Mouse (Mus musculus) adrenal gland, adult 10 weeks (tissue): ENCODE data around the gene Apc2. TPM values are rescaled to one million over a fixed set of nuclear protein-coding genes. Genes with fewer than 3 reads are reported as not detected.

Source experiments
- polyA plus RNA-seq: library from polyadenylated mRNA; stranded (reverse); fragments of 350-450 nt; fragmentation: Illumina TruSeq; extraction: RNeasy Lipid Tissue Mini Kit (QIAGEN cat#74804); gene quantifications from one replicate; pipeline ENCODE4 v1.2.3, GENCODE M21; 2014; ENCODE audit warnings: low read depth, low replicate concordance

The Apc2 gene
- polyA plus RNA-seq = not detected

DNA sequence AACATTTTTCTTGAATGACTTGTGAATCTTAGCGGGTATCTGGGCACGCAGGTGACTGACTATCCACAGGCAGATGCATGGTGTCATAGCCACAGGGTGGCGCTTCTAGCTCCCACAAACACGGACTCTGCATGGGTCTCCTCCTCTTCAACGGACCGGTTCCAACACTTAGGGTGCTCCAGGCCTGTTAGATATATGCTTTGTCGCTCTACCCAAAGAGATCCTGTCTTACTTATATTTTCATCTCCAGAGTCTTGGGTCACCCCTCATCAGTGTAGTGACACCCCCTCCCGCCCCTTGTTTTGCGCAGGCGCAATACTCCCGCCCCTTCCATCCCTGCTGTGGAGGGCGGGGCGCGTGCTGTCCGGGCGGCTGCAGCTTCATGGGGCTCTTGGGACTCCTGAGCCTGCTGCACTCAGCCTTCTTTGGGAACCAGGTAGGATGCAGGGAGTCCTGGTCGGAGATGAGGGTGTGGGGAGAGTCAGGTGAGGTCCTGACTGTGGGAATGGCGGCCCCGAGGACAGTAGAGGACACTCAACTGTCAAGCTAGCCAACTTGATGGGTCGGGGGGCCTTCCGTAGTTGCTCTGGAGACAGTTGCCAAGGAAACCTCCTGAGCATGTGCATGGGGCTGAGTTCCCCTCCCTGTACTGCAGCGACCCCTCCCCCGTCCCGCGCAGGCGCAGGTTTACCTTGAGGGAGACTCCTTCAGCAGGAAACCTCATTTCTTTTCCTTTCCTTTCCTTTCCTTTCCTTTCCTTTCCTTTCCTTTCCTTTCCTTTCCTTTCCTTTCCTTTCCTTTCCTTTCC lies at the start of gene Apc2:
Gene Apc2 (plus strand): TSS at position 360 of the 808 bp plus-strand sequence.

DNA sequence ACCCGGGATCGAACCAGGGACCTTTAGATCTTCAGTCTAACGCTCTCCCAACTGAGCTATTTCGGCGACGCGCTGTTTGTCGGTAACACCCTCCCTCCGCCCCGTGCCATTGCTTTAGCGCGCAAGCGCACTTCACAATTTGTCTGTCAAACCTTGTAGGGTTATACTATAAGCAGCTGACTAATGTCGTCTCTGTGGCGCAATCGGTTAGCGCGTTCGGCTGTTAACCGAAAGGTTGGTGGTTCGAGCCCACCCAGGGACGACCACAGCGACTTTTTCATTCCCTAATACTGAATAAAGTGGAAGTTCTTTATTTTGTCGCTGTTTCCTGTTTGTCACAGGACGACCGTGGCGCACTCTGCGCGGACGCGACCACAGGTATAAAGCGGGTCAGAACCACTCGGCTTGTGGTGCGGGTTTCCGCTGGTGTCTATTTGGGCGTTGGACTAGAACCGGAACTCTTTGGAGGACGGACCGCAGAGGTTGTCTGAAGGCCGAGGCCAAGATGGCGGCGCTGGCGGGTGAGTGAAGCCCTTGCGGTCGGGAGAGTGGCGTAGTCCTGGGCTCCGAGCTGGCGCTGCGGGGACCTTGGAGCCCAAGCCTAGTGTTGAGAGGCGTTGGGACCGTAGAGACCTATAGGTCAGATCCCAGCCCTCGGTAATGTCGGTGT lies 46.7 kb upstream of the Apc2 start, which contains the start of gene Ndufs7:
Gene Ndufs7 (plus strand): TSS at position 151 of the 670 bp plus-strand sequence.

DNA sequence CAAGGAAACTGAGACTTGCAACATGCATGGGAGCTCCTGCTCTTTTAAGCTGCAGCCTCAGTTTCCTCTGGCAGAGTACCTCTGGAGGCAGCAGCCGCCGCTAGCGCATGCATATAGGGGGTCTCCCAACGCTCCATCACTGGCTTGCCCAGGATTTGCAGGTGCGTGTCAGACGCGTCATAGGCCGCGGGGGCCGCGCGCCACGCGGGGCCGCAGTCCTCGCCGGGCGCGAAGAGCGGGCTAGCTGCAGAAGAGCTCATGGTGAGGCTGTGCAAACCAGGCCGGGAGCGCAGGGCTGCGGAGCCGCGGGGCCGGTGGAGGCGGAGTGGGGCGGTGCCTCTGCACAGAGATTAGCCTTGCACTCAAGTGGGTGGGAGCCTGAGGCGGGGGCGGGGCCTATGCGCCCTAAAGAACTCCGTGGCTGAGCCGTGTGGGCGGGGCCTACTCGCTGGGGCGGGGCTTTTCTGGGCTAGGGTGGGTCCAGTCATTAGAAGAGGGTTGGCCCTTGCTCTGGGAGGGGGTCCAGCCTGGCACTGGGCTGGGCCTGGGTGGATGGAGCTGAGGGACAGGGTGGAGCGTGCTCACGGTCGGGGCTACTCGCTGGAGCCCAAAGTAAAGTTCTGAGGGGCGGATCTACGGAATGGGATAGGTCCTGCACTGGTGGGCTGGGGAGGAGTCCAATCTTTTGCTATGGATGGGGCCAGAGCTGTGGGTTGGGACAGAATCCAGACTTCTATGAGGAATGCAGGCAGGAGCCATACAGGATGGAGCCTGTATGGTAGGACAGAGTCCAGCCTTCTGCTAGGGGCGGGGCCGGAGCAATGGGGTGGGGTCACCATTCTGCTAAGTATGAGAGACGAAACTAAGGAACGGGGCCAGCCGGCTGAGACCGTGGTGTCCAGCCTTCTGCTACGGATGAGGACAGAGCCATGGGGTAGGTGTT lies 34.9 kb upstream of the Apc2 start, which contains the start of the genes Gamt and Dazap1:
Gene Gamt (minus strand): TSS at position 371 of the 943 bp plus-strand sequence.
Gene Dazap1 (plus strand): TSS at position 845 of the 943 bp plus-strand sequence.

DNA sequence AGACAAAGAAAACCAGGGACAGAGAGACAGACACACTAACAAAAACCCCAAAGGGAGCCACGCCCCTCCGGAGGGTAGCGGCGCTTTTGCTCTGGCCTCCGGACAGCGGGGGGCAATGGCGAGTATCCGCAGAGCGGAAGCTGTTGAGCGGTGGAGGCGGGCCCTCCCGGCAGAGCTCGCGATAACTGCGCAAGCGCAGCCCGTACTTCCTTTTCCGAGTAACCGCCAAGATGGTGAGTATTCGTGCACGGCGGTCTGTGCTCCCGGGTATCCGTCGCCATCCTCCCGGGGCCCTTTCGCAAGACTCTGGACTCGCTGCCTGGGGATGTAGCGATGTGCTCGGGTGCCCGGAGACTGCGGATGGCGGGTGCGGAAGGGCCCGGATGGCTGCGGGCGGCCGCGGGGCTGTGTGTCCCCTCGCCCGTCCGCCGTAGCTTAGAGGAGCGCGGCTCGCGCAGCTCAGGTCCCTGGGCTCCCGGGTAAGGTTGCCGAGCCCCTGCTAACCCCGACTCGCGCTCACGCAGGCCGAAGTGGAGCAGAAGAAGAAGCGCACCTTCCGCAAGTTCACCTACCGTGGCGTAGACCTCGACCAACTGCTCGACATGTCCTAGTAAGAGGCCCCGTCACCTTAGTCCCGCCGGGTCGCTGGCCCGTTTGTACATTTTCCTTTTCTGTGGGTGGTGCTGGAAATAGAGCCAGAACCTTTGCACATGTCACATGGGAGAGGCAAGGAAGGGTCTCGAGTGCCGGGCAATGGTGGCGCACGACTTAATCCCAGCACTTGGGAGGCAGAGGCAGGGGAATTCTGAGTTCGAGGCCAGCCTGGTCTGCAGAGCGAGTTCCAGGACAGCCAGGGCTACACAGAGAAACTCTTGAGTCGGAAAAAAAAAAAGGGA lies 3.3 kb upstream of the Apc2 start, which contains the start of gene Rps15:
Gene Rps15 (plus strand): TSS at position 203 of the 896 bp plus-strand sequence.

DNA sequence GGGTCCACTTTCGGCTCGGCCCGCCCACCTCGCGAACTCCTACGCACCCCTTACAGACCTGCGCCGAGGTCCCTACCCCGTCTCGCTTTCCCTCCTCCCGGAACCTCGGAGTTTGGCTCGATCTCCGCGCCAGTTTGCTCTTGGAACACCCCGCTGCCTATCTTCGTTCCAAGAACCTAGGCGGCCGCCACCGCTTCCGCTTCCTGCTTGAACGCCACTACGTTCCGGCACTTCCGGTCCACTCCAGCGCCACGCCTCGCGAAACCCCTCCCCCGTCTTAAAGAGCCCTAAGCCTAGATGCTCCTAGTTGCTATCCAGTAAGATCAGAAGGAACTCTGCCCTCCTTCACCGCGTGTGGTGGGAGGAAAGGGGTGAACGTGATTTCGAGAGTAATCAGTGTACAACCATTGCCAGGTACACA lies 24.6 kb downstream of the Apc2 start, which contains the start of gene 2310011J03Rik:
Gene 2310011J03Rik (minus strand): TSS at position 198 of the 421 bp plus-strand sequence.

DNA sequence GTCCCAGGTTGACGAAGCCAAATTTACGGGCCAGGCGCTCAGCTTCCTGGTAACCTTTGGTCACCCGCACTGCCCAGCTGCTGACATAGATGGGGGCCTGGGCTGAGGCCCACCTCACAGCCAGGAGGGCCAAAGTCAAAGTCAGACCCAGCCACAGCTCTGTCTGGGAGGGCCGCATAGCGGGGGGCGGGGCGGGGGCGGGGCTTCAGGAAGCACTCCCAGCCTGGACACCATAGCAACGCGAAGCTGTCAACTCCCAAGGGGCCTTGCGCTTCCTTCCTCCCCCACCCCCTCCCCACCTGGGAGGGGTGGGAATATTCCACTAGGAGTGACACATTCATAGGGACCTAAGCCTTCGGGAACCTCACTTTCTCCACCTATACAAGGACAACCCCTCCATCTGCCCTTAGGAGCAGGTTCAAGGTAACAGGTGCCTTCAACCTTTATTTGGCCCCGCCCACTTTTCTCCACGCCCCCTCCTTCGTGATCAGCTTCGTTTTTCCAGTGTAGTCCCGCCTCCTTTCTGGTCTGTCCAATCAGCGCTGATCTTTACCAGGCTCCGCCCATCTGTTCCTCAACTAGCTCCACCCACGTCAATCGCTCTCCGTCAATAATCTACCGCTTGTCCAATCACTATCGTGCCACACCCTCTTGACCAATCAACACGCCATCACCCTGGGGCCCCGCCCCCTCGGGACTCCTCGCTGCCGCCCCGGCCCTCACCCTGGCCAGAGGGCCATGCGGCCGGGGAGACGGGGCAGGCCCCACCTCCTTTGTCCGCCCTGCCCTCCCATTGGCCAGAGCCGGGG lies 33.7 kb downstream of the Apc2 start, which contains the start of the genes Pcsk4 and Reep6:
Gene Pcsk4 (minus strand): TSS at position 226 of the 809 bp plus-strand sequence.
Gene Reep6 (plus strand): TSS at position 681 of the 809 bp plus-strand sequence.

DNA sequence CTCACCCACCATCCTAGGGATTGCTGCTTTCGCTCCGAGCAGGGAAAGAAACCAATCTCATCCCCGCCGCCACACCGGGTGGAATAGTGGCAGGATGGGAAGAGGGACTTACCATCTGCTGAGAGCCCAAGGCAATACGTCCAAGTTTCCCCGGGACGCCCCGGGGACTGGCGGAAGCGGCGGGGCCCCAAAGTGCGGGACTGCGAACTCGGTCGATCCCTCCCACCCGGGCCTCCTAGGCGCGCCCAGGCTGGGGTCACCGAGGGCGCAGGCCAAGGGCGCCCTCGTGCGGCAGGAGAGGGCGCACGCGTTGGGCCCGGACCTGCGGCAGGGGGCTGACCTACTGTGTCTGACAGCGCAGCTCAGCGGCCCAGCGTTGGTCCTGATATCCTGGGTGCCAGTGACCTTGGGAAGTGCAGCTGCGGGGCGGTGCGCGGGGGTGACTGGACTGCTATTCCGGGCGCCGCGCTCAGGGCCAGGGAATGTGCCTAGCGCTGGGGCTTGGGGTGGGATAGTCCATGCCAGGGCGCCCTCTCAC lies 52.5 kb downstream of the Apc2 start, which contains the start of gene Adamtsl5:
Gene Adamtsl5 (minus strand): TSS at position 169 of the 538 bp plus-strand sequence.

DNA sequence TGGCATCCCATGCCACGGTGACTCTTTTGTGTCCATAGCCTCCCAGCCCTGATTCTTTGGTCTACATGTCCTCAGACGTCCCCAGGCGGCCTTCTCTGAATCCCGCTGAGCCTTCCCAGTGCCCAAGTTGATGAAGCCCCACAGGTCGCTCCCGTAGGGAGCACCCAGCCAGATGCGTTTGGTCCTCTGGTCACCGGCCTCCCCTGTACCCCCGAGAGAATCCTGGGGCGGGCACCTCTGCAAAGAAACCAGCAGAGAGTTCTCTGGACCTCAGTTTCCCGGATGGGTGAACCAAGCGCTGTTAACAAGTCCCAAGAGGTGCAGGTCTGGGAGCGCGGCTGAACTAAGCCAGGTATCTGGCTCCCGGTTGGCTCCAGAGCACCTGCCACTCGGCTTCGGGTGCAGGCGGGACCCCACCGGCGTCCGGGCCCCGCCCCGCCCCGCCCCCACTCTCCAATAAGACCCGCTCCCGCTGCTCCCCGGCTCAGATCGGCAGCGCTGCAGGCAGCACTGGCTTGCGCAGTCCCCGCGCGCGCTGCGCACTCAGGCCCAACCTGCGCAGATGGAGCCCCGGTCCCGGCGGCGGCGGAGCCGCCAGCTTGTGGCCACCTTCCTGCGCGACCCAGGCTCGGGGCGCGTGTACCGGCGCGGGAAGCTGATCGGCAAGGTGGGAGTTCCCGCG lies 60.4 kb downstream of the Apc2 start, which contains the start of gene Plk5:
Gene Plk5 (plus strand): TSS at position 459 of the 682 bp plus-strand sequence.

Other genes with a start within 250 kb of the Apc2 start
- gene Gpx4, start 248.8 kb upstream of the Apc2 start, polyA plus RNA-seq = 76.0 TPM
- gene Sbno2, start 190.4 kb upstream of the Apc2 start, polyA plus RNA-seq = 1.3 TPM
- gene Stk11, start 180.2 kb upstream of the Apc2 start, polyA plus RNA-seq = 8.0 TPM
- gene Atp5d, start 157.3 kb upstream of the Apc2 start, polyA plus RNA-seq = 0.70 TPM
- 1.5 TPM for gene Cbarp, start 155.1 kb upstream of the Apc2 start, polyA plus RNA-seq
- 7.6 TPM for gene Midn, start 147.7 kb upstream of the Apc2 start, polyA plus RNA-seq
- 21.3 TPM for gene Cirbp, start 130.0 kb upstream of the Apc2 start, polyA plus RNA-seq
- 1.0 TPM for gene 1600002K03Rik, start 123.0 kb upstream of the Apc2 start, polyA plus RNA-seq
- 2.2 TPM for gene Efna2, start 116.5 kb upstream of the Apc2 start, polyA plus RNA-seq
- gene Mum1, start 69.5 kb upstream of the Apc2 start, polyA plus RNA-seq = 7.3 TPM
- 5.8 TPM for gene Ndufs7, start 46.9 kb upstream of the Apc2 start, polyA plus RNA-seq
- 2.7 TPM for gene Gamt, start 35.0 kb upstream of the Apc2 start, polyA plus RNA-seq
- gene Dazap1, start 34.5 kb upstream of the Apc2 start, polyA plus RNA-seq = 17.0 TPM
- gene Rps15, start 3.5 kb upstream of the Apc2 start, polyA plus RNA-seq = not detected
- gene 2310011J03Rik, start 24.6 kb downstream of the Apc2 start, polyA plus RNA-seq = 1.4 TPM
- not detected for gene Pcsk4, start 33.5 kb downstream of the Apc2 start, polyA plus RNA-seq
- gene Reep6, start 34.0 kb downstream of the Apc2 start, polyA plus RNA-seq = not detected
- 0.82 TPM for gene Adamtsl5, start 52.4 kb downstream of the Apc2 start, polyA plus RNA-seq
- not detected for gene Plk5, start 60.5 kb downstream of the Apc2 start, polyA plus RNA-seq
- 13.4 TPM for gene Mex3d, start 91.7 kb downstream of the Apc2 start, polyA plus RNA-seq
- gene Mbd3, start 103.6 kb downstream of the Apc2 start, polyA plus RNA-seq = not detected
- gene Uqcr11, start 110.9 kb downstream of the Apc2 start, polyA plus RNA-seq = not detected
- 3.1 TPM for gene Tcf3, start 137.7 kb downstream of the Apc2 start, polyA plus RNA-seq
- gene Onecut3, start 198.9 kb downstream of the Apc2 start, polyA plus RNA-seq = not detected
- not detected for gene Atp8b3, start 243.1 kb downstream of the Apc2 start, polyA plus RNA-seq